Mouse (Mus musculus) neural tube, embryonic 14.5 days (tissue): ENCODE data around the gene Snx29. TPM values are rescaled to one million over a fixed set of nuclear protein-coding genes. Genes with fewer than 3 reads are reported as not detected.

Source experiments
- ATAC-seq: fragments of 200-750 bp; cut with Nextera tagmentation; 2 replicates; pipeline ENCODE4 v1.8.0; 2017; ENCODE audit warnings: low read depth, mild to moderate bottlenecking, moderate TSS enrichment, moderate library complexity
- H3K27ac ChIP-seq: fragments of 300-500 bp; sonication (generic); 2 replicates; pipeline ENCODE4 v1.5.1; 2014; ENCODE audit warnings: low read depth, mild to moderate bottlenecking, control low read depth, low read length, moderate library complexity, mixed read lengths
- H3K27me3 ChIP-seq: fragments of 300-500 bp; sonication (generic); 2 replicates; pipeline ENCODE4 v1.6.1; 2014; ENCODE audit warnings: low read length; ENCODE audit not compliant: control insufficient read depth, insufficient read depth
- H3K36me3 ChIP-seq: fragments of 300-500 bp; sonication (generic); 2 replicates; pipeline ENCODE4 v1.6.1; 2014; ENCODE audit warnings: low read length, mixed read lengths; ENCODE audit not compliant: control insufficient read depth, insufficient read depth
- H3K4me1 ChIP-seq: fragments of 300-500 bp; sonication (generic); 2 replicates; pipeline ENCODE4 v1.6.1; 2014; ENCODE audit warnings: low read length; ENCODE audit not compliant: control insufficient read depth, insufficient read depth
- H3K4me2 ChIP-seq: fragments of 300-500 bp; sonication (generic); 2 replicates; pipeline ENCODE4 v1.6.1; 2014; ENCODE audit warnings: mild to moderate bottlenecking, low read depth, low read length, control low read depth
- H3K4me3 ChIP-seq: fragments of 300-500 bp; sonication (generic); 2 replicates; pipeline ENCODE4 v1.5.1; 2014; ENCODE audit warnings: low read depth, low read length, control low read depth, mixed read lengths
- H3K9ac ChIP-seq: fragments of 300-500 bp; sonication (generic); replicated peaks from 2 replicates; pipeline ENCODE4 v1.6.1; 2014; ENCODE audit warnings: low read depth, mild to moderate bottlenecking, control low read depth, low read length, mixed read lengths
- H3K9me3 ChIP-seq: fragments of 300-500 bp; sonication (generic); 2 replicates; pipeline ENCODE4 v1.6.1; 2016; ENCODE audit warnings: low read length; ENCODE audit not compliant: control insufficient read depth
- WGBS: fragments of 180-500 bp; shearing (Covaris S2); extraction: QIAGEN DNeasy Blood & Tissue Kit; methylation state at CpG from one replicate; pipeline ENCODE4 v1.1.7; 2014; 5-methylcytosine and 5-hydroxymethylcytosine counted together
- polyA plus RNA-seq: library from polyadenylated mRNA; unstranded; fragments of >200 nt; fragmentation: Nextera tagmentation; extraction: Ambion mirVana; gene quantifications from 2 replicates; pipeline ENCODE4 v1.2.1, GENCODE M21; 2014

Gene Snx29
- polyA plus RNA-seq, 1 experiment from 2014 or later, result 21.5 TPM

DNA sequence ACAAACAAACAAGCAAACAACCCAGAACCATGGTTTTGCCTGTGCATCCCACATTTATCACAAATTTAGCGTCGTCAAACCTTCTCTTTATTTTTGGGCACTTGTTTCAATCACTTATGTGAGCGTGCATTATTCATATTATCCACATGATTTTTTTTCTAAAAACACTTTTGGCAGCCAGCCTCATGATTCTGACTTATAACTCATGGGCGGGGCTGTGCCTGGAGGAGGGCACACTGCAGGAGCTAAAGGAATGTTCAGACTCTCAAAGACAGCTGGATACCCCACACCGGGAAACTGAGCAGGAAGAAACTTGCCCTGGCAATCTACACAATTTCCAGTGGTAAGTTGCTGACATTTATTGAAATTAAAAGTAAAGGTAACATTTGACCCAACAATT, 455.5 kb downstream of the Snx29 start:
- no peak overlapping the region for H3K27ac ChIP-seq
- WGBS, result 87% methylated on average over 5 of the region's 5 CpGs
- H3K4me1 ChIP-seq, result no peaks in the 10 kb centered on the region
- H3K4me3 ChIP-seq, result no peak overlapping the region
- H3K9me3 ChIP-seq, result no peaks in the 10 kb centered on the region
- H3K27me3 ChIP-seq, result no peaks in the 10 kb centered on the region
- no peak overlapping the region for H3K4me2 ChIP-seq
- no peak for ATAC-seq
- no peaks in the 10 kb centered on the region for H3K36me3 ChIP-seq
- no peak overlapping the region for H3K9ac ChIP-seq

DNA sequence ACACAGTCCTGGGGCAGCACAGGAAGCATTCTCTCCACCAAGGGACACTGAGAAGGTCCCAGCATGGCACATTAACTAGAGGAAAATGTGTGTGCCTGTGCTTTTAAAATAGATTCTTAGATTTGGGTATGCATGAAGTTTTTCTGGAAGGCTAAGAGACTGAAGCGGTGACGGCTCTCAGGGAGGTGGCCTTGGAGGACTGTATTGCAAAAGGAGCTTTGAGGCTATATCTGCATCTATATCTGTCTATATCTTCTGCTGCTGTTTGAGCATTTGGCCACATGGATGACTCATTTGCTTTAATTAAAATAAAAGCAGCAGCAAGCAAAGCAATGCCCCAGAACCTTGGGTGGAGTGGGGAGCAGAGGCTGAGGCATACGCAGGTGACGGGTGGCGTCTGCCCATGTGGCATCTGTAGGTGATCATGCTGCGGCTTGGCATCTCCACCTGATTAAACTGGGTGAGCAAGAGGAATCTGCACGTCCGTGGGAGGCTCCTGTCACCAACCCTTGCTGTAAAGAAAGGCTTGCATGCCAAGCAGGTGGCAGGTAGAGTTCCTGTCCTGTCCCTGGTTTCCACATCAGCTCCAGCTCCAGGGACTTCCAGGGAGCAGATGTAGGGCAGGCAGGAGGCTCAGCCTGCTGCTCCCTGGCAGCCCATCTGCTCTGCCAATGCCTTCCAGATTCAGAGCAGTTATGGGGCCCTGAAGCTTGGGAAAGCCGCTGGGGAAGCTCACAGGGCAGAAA, 456.2 kb downstream of the Snx29 start:
- ATAC-seq, result no peak
- WGBS, result 87% methylated on average over 9 of the region's 9 CpGs

DNA sequence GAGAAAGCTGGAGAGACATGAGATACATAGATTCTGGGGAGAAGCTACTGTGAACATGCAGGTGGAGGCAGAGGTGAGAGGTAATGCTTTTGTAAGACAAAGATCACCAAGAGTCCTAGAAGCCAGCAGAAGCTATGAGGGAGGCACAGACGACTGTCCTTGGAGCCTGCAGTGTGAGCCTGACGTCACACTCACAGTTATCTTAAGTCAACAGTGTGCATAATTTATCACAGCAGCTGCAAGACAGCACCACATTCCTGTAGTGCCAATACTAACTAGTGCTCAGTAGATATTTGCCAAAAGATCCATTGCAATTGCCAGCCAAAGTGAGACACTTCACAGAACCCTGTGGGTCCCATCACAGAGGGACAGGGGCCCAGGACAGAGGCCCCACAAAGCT, 459.4 kb downstream of the Snx29 start:
- no peaks in the 10 kb centered on the region for H3K4me1 ChIP-seq
- H3K9ac ChIP-seq, result no peak overlapping the region
- H3K36me3 ChIP-seq, result no peaks in the 10 kb centered on the region
- H3K9me3 ChIP-seq, result no peaks in the 10 kb centered on the region
- H3K4me3 ChIP-seq, result no peak overlapping the region
- H3K4me2 ChIP-seq, result no peak overlapping the region
- ATAC-seq, result no peak
- H3K27me3 ChIP-seq, result no peaks in the 10 kb centered on the region
- WGBS, result 40% methylated on average over 2 of the region's 2 CpGs
- H3K27ac ChIP-seq, result no peak overlapping the region

More for the DNA sequence above, 456.2 kb downstream of the Snx29 start:
- H3K9ac ChIP-seq, result no peak overlapping the region
- H3K4me2 ChIP-seq, result no peak overlapping the region
- H3K27ac ChIP-seq, result no peak overlapping the region
- H3K4me3 ChIP-seq, result no peak overlapping the region
- no peaks in the 10 kb centered on the region for H3K9me3 ChIP-seq
- no peaks in the 10 kb centered on the region for H3K27me3 ChIP-seq
- H3K36me3 ChIP-seq, result no peaks in the 10 kb centered on the region
- H3K4me1 ChIP-seq, result no peaks in the 10 kb centered on the region

DNA sequence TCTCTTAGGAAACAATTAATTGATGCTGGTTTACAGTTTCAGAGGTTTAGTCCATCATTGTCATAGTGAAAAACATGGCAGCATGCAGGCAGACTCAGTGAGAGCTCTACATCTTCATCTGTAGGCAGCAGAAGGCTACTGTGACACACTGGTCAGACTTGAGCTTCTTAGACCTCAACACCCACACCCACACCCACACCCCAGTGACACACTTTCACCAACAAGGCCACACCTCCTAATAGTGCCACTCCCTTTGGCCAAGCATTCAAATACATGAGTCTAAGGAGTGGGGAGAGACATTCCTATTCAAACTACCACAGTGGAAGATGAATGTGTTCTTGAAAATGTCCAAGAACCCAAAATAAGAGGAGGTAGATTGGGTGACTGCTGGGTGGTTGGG, 460.6 kb downstream of the Snx29 start:
- no peak overlapping the region for H3K4me2 ChIP-seq
- H3K27ac ChIP-seq, result no peak overlapping the region
- no peaks in the 10 kb centered on the region for H3K9me3 ChIP-seq
- no peaks in the 10 kb centered on the region for H3K27me3 ChIP-seq
- H3K9ac ChIP-seq, result no peak overlapping the region
- no peaks in the 10 kb centered on the region for H3K36me3 ChIP-seq
- no peaks in the 10 kb centered on the region for H3K4me1 ChIP-seq
- H3K4me3 ChIP-seq, result no peak overlapping the region
- no peak for ATAC-seq

DNA sequence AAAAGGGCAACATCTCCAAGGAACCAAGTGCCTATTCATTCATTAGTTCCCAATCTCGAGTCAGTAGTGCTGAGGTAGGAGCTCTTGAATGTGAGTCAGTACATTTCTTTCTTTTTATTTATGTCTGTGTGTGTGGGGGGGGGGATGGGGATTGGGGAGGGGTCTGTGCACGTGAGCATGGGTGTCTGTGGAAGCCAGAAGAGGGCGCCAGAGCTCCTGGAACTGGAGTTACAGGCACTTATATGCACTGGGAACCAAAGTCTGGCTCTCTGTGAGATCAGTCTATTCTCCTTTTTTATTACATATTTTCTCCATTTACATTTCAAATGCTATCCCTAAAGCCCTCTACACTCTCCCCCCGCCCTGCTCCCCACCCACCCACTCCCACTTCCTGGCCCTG, 461.6 kb downstream of the Snx29 start:
- Histone ChIP-seq H3K4me2 (no peak overlapping the region), H3K4me3 (no peak overlapping the region), H3K27me3 (no peaks in the 10 kb centered on the region), H3K9me3 (no peaks in the 10 kb centered on the region), H3K27ac (no peak overlapping the region), H3K9ac (no peak overlapping the region), H3K4me1 (no peaks in the 10 kb centered on the region), H3K36me3 (no peaks in the 10 kb centered on the region)
- WGBS, result 55% methylated on average over 4 of the region's 4 CpGs
- ATAC-seq, result no peak

DNA sequence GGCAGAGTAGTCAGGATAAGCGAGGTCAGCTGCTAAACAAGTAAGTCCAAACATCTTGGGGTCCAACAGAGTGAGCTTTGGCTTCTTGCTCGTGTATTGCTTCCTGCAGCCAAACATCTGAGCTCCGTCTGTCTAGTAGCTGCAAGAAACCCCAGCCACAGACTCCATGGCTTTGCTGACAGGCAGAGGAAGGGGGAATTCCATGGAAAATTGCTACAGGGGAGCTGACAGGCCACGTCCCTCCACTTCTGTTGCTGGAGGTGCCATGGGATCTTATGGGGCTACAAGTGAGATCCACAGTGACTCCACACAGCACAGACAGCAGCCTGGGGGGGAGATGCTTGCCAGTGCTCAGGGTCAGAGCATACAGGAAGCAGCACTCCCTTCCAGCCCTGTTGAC, 463.1 kb downstream of the Snx29 start:
- no peak for ATAC-seq
- no peaks in the 10 kb centered on the region for H3K27me3 ChIP-seq
- no peaks in the 10 kb centered on the region for H3K9me3 ChIP-seq
- 80% methylated on average over 4 of the region's 4 CpGs for WGBS
- no peak overlapping the region for H3K4me2 ChIP-seq
- no peaks in the 10 kb centered on the region for H3K4me1 ChIP-seq
- no peak overlapping the region for H3K27ac ChIP-seq
- no peak overlapping the region for H3K9ac ChIP-seq
- no peaks in the 10 kb centered on the region for H3K36me3 ChIP-seq
- no peak overlapping the region for H3K4me3 ChIP-seq

DNA sequence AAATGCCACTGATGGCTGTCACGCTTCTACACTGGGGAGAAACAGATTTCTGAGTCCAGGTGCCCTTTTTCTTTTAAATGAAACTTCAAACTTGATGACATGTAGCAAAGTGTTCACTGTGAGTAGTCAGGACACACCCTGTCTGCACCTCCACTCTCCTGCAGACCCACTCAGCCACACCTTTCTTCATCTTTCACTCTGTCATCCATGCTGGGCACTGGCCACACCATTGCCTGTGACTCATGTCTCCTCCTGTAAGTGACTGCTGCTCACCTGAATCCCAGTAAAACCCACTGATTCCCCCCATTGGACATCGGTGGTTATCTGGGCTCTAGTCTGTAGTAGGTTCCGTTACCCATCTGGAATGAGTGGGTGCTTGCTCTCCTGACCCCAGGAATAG, 467.8 kb downstream of the Snx29 start:
- Histone ChIP-seq H3K27me3 (no peaks in the 10 kb centered on the region), H3K4me3 (no peak overlapping the region), H3K27ac (no peak overlapping the region), H3K9me3 (no peaks in the 10 kb centered on the region), H3K9ac (no peak overlapping the region), H3K36me3 (no peaks in the 10 kb centered on the region), H3K4me1 (no peaks in the 10 kb centered on the region), H3K4me2 (no peak overlapping the region)
- WGBS, result 88% methylated on average over 3 of the region's 3 CpGs
- no peak for ATAC-seq

DNA sequence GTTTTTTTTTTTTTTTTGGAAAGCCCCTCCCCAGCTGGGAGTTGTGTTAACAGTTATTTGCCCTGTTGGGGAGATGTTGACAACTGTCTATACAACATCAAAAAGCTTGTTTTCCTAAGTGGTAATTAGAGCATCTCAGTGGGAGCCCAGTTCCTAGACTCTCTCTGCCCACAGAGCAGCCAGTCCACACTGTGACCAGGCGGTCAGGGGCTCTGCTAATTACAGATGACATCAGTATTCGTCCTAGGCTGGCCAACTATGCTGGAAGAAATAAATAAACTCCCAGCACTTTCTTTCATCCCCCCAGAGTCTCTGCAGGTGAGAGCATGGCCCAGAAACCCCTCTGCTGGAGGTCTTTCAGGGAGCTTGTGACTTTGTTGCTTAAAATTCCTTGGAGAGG, 470.7 kb downstream of the Snx29 start:
- 21% methylated on average over 2 of the region's 2 CpGs for WGBS

DNA sequence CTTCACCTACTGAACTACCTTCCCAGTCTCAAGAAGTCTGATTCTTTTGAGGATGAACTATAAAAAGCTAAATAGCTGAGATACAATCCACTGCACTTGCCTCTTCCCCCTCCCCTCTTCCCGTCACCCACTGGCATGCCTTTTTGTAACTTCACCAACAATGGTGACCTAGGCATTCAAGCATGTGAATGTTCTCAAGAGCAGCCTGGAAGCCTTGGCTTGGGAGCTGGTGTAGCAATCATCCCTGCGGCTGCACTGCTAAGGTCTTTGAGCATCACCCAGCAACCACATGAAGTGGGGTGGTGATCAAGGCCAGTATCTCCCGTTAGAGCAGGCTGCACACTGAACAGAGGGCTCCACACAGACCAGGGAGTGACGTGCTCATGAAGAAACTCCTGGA, 471.9 kb downstream of the Snx29 start:
- ATAC-seq, result no peak
- Histone ChIP-seq H3K9me3 (no peaks in the 10 kb centered on the region), H3K4me2 (no peak overlapping the region), H3K9ac (no peak overlapping the region), H3K36me3 (no peaks in the 10 kb centered on the region), H3K4me3 (no peak overlapping the region), H3K27me3 (no peaks in the 10 kb centered on the region), H3K4me1 (no peaks in the 10 kb centered on the region), H3K27ac (no peak overlapping the region)
- WGBS, result 66% methylated on average over 4 of the region's 4 CpGs

More for the DNA sequence above, 470.7 kb downstream of the Snx29 start:
- no peak for ATAC-seq
- H3K4me3 ChIP-seq, result no peak overlapping the region
- no peak overlapping the region for H3K27ac ChIP-seq
- H3K36me3 ChIP-seq, result no peaks in the 10 kb centered on the region
- H3K4me2 ChIP-seq, result no peak overlapping the region
- H3K9me3 ChIP-seq, result no peaks in the 10 kb centered on the region
- no peaks in the 10 kb centered on the region for H3K27me3 ChIP-seq
- no peaks in the 10 kb centered on the region for H3K4me1 ChIP-seq
- no peak overlapping the region for H3K9ac ChIP-seq
